Mouse (Mus musculus) kidney, embryonic 14.5 days (tissue): ENCODE measurements around the gene Ugt1a10. TPM values are rescaled to one million over a fixed set of nuclear protein-coding genes. Genes with fewer than 3 reads are reported as not detected.
"Not testable (repeated sequence)": the region's sequence is repeated elsewhere in the genome, so short reads cannot be mapped to it uniquely, and the experiment has no call there.

Source experiments
- ATAC-seq: fragments of 200-750 bp; cut with Nextera tagmentation; 2 replicates; pipeline ENCODE4 v1.8.0; 2017; ENCODE audit warnings: moderate number of reproducible peaks, mild to moderate bottlenecking, moderate TSS enrichment, moderate library complexity; ENCODE audit not compliant: low FRiP score, low TSS enrichment
- H3K27ac ChIP-seq: fragments of 300-500 bp; sonication (generic); 2 replicates; pipeline ENCODE4 v1.5.1; 2014; ENCODE audit warnings: low read depth, mild to moderate bottlenecking, low read length, moderate library complexity, mixed read lengths
- H3K27me3 ChIP-seq: fragments of 300-500 bp; sonication (generic); 2 replicates; pipeline ENCODE4 v1.6.1; 2014; ENCODE audit warnings: mild to moderate bottlenecking, low read length; ENCODE audit not compliant: control insufficient read depth, insufficient read depth
- H3K36me3 ChIP-seq: fragments of 300-500 bp; sonication (generic); 2 replicates; pipeline ENCODE4 v1.6.1; 2014; ENCODE audit warnings: low read length, mixed read lengths; ENCODE audit not compliant: control insufficient read depth, insufficient read depth
- H3K4me1 ChIP-seq: fragments of 300-500 bp; sonication (generic); 2 replicates; pipeline ENCODE4 v1.6.1; 2014; ENCODE audit warnings: low read length, mixed read lengths; ENCODE audit not compliant: control insufficient read depth, insufficient read depth
- H3K4me2 ChIP-seq: fragments of 300-500 bp; sonication (generic); replicated peaks from 2 replicates; pipeline ENCODE4 v1.6.1; 2014; ENCODE audit warnings: low read depth, mild to moderate bottlenecking, low read length
- H3K4me3 ChIP-seq: fragments of 300-500 bp; sonication (generic); 2 replicates; pipeline ENCODE4 v1.5.1; 2014; ENCODE audit warnings: mild to moderate bottlenecking, low read length
- H3K9ac ChIP-seq: fragments of 300-500 bp; sonication (generic); 2 replicates; pipeline ENCODE4 v1.6.1; 2014; ENCODE audit warnings: low read depth, mild to moderate bottlenecking, low read length, moderate library complexity
- H3K9me3 ChIP-seq: fragments of 300-500 bp; sonication (generic); 2 replicates; pipeline ENCODE4 v1.6.1; 2016; ENCODE audit warnings: low read length; ENCODE audit not compliant: control insufficient read depth
- whole genome bisulfite sequencing: fragments of 180-500 bp; shearing (Covaris S2); extraction: QIAGEN DNeasy Blood & Tissue Kit; methylation state at CpG from one replicate; pipeline ENCODE4 v1.1.7; 2014; 5-methylcytosine and 5-hydroxymethylcytosine counted together
- polyA plus RNA-seq: library from polyadenylated mRNA; unstranded; fragments of >200 nt; fragmentation: Nextera tagmentation; extraction: Ambion mirVana; gene quantifications from 2 replicates; pipeline ENCODE4 v1.2.1, GENCODE M21; 2014

Ugt1a10 gene
- polyA plus RNA-seq, 1 experiment from 2014 or later, result 9.2 TPM

GRCm38 (mm10) chr1:88129091-88129490 is 73.9 kb downstream of the Ugt1a10 start:
- H3K4me3 ChIP-seq, H3K36me3 ChIP-seq, H3K4me1 ChIP-seq, H3K27ac ChIP-seq, H3K4me2 ChIP-seq, ATAC-seq, H3K9me3 ChIP-seq, H3K9ac ChIP-seq, H3K27me3 ChIP-seq: not testable (repeated sequence)
- WGBS, result 85% methylated on average over 2 of the region's 2 CpGs

GRCm38 (mm10) chr1:88130223-88130622 is 75.0 kb downstream of the Ugt1a10 start:
- not testable (repeated sequence) for H3K27me3 ChIP-seq, H3K36me3 ChIP-seq, ATAC-seq, H3K4me3 ChIP-seq, H3K4me1 ChIP-seq, H3K4me2 ChIP-seq, H3K9me3 ChIP-seq, H3K9ac ChIP-seq, H3K27ac ChIP-seq
- WGBS, result 100% methylated on average over 1 of the region's 1 CpGs

GRCm38 (mm10) chr1:88133908-88134456 is 78.8 kb downstream of the Ugt1a10 start:
- 0 out of 2 replicates have a peak overlapping the region, but pooled peaks have one; percentile 42 for H3K27ac ChIP-seq
- 48% methylated on average over 3 of the region's 3 CpGs for WGBS

GRCm38 (mm10) chr1:88134457-88135011 is 79.3 kb downstream of the Ugt1a10 start, which contains the start of gene Ugt1a6a:
Gene Ugt1a6a, plus strand, starts transcription at chr1:88134809.
- not testable (repeated sequence) for H3K9me3 ChIP-seq, H3K4me3 ChIP-seq, H3K4me2 ChIP-seq, H3K4me1 ChIP-seq, H3K9ac ChIP-seq, H3K36me3 ChIP-seq, ATAC-seq, H3K27me3 ChIP-seq
- 0 out of 2 replicates have a peak within 1 kb of the TSS, but pooled peaks have one; percentile 42 for H3K27ac ChIP-seq
- WGBS, result 41% methylated on average over 4 of the region's 5 CpGs

More at GRCm38 (mm10) chr1:88133908-88134456, 78.8 kb downstream of the Ugt1a10 start:
- Histone ChIP-seq H3K9ac (no peak overlapping the region), H3K9me3 (no peaks in the 10 kb centered on the region), H3K4me1 (peaks cover 8% of the 10 kb centered on the region; the same call in 1 of the 2 replicates), H3K36me3 (no peaks in the 10 kb centered on the region), H3K4me3 (no peak overlapping the region), H3K4me2 (no peak overlapping the region), H3K27me3 (no peaks in the 10 kb centered on the region)
- ATAC-seq, result no peak

- not testable (repeated sequence) for H3K4me3 ChIP-seq, H3K36me3 ChIP-seq, H3K27me3 ChIP-seq, H3K4me1 ChIP-seq, H3K9ac ChIP-seq, H3K27ac ChIP-seq, H3K4me2 ChIP-seq, H3K9me3 ChIP-seq, ATAC-seq
- 85% methylated on average over 5 of the region's 6 CpGs for WGBS
Measured at GRCm38 (mm10) chr1:88135229-88135904, 80.2 kb downstream of the Ugt1a10 start.

- no peak overlapping the region for H3K27ac ChIP-seq
- H3K9ac ChIP-seq, result no peak overlapping the region
- H3K4me1 ChIP-seq, result peaks cover 8% of the 10 kb centered on the region; the same call in 1 of the 2 replicates
- no peaks in the 10 kb centered on the region for H3K36me3 ChIP-seq
- H3K27me3 ChIP-seq, result no peaks in the 10 kb centered on the region
- no peaks in the 10 kb centered on the region for H3K9me3 ChIP-seq
- H3K4me2 ChIP-seq, result no peak overlapping the region
- no peak for ATAC-seq
- WGBS, result 59% methylated on average over 2 of the region's 2 CpGs
- no peak overlapping the region for H3K4me3 ChIP-seq
Measured at GRCm38 (mm10) chr1:88136646-88137045, 81.5 kb downstream of the Ugt1a10 start.

- WGBS, result 81% methylated on average over 3 of the region's 3 CpGs
- Histone ChIP-seq H3K27ac (no peak overlapping the region), H3K36me3 (no peaks in the 10 kb centered on the region), H3K9ac (no peak overlapping the region), H3K9me3 (no peaks in the 10 kb centered on the region), H3K27me3 (no peaks in the 10 kb centered on the region), H3K4me3 (no peak overlapping the region), H3K4me1 (peaks cover 8% of the 10 kb centered on the region; the same call in 1 of the 2 replicates), H3K4me2 (no peak overlapping the region)
- no peak for ATAC-seq
Measured at GRCm38 (mm10) chr1:88137264-88137663, 82.1 kb downstream of the Ugt1a10 start.

- Histone ChIP-seq H3K27me3 (no peaks in the 10 kb centered on the region), H3K27ac (no peak overlapping the region), H3K9ac (no peak overlapping the region), H3K4me2 (no peak overlapping the region), H3K4me3 (no peak overlapping the region), H3K36me3 (no peaks in the 10 kb centered on the region), H3K9me3 (no peaks in the 10 kb centered on the region), H3K4me1 (peaks cover 8% of the 10 kb centered on the region; the same call in 1 of the 2 replicates)
- no peak for ATAC-seq
- WGBS, result 83% methylated on average over 1 of the region's 1 CpGs
Measured at GRCm38 (mm10) chr1:88138145-88138544, 83.0 kb downstream of the Ugt1a10 start.

GRCm38 (mm10) chr1:88140492-88140891 is 85.3 kb downstream of the Ugt1a10 start:
- not testable (repeated sequence) for H3K4me1 ChIP-seq, H3K27me3 ChIP-seq, H3K9me3 ChIP-seq, H3K9ac ChIP-seq, H3K4me2 ChIP-seq, H3K36me3 ChIP-seq, H3K27ac ChIP-seq, H3K4me3 ChIP-seq
- peak; percentile 60 for ATAC-seq
- WGBS, result 33% methylated on average over 1 of the region's 1 CpGs
